Mouse (Mus musculus): Measurements from ENCODE around the gene Pde6d.
"Not testable (repeated sequence)": the region's sequence is repeated elsewhere in the genome, so short reads cannot be mapped to it uniquely, and the experiment has no call there.

Gene Pde6d

DNA sequence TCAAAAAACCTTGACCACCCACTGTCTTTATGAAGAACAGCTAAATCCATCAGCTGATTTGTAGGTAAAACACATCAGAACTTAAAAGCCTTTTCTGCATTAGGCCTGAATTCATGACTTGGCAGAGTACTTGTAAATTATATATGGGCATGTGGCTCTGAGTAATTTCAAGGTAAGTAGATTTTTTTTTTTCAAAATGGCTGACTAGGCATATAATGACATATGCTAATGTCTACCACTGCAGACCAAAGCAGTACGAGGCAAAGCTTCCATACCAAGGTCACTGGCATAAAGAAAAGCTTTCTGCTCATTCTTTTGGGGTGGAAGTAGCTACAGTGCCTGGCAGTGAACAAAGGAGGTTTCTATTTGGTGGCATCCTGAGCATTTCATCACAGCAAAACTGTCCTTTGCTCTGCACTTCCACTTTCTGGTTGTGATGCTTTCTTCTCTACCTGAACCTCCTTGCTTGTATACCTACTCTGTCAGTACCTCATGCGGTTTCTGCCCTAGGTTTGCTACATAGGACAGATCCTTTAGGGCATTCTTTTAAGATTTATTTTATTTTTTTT is 13.1 kb downstream of the Pde6d start:
- DNase-seq (ENCODE audit: low read depth, low spot score), result no peak

DNA sequence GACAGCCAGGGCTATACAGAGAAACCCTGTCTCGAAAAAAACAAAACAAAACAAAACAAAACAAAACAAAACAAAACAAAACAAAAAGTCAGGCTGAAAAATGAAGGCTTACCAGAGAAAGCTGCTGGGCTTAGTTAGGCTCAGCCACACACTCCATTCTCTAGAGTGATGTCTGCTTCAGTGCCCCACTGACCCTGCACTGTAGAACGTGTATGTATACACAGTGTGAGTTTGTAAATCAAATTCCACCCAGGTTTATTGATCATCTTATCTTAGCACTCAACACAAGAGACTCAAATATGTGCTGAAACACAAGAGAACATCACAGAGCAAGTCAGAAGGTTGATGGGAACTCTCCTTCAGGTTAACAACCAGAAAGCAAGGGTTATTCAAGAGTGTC is 14.0 kb downstream of the Pde6d start:
- no peak for DNase-seq (ENCODE audit: low read depth, low spot score)

- no peak for DNase-seq (ENCODE audit: low read depth, low spot score)
Observed at GRCm38 (mm10) chr1:86562663-86563062, 19.8 kb downstream of the Pde6d start.

- no peak for DNase-seq (ENCODE audit: low read depth, low spot score)
Observed at GRCm38 (mm10) chr1:86559232-86559631, 23.2 kb downstream of the Pde6d start.

DNA sequence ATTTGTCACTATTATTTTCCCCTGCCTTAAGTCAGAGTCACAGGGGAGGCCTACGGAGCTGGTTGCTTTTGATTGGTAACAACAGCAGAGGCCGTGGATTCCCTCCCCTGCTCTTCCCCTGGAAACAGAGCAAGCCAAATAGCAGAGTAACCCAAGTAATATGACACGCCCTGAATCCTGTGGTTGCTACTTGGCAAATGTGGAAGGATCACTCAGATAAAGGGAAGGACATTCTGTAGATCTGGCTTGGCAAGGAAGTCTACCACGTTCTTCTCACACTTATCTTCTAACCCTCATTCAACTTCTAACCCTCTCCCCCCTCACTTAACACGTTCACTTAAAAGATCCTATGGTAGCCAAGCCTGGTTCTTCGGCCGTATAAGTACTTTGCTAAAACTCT is 24.6 kb downstream of the Pde6d start:
- no peak for DNase-seq (ENCODE audit: low read depth, low spot score)

- DNase-seq (ENCODE audit: low read depth, low spot score), result no peak
Observed at GRCm38 (mm10) chr1:86555665-86556064, 26.8 kb downstream of the Pde6d start.

DNA sequence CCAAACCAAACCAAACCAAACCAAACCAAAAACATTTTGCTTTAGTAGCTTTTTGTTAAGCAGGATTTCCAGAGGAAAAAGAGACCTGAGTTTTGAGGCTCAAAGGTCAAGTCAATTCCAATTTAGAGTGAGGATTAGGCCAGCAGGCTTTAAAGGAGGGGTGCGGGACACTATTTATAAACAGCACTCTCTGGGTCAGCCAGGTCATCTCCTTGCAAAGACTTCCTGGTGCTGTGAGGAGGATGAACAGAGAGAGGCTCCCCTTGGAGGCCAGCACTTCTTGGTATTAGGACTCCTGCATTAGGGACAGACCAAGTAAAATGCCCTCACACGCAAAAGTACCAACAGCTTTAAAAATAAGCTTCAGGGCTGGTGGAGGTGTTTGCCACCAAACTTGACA is 30.6 kb downstream of the Pde6d start:
- peak; percentile 57 for DNase-seq (ENCODE audit: low read depth, low spot score)

- no peak for DNase-seq (ENCODE audit: low read depth, low spot score)
Observed at GRCm38 (mm10) chr1:86551299-86551698, 31.1 kb downstream of the Pde6d start.

DNA sequence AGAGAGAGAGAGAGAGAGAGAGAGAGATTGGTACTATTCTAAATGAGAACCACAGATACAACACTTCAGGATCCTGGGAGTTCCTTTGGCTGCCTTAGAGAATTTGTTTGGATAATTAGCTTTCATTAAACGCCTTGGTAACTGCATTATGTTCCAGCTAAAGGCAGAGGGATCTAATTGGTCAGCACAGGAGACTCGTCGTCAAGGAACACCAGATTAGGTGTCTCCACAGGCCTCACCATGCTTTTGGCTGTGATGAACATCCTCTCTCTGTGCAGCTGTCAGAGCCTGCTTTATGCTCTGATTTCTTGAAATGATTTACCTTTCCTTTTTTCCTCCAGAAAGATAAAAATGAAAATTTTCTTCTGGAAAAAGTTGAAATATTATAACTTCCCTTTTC is 35.6 kb downstream of the Pde6d start:
- DNase-seq (ENCODE audit: low read depth, low spot score), result no peak

- no peak for DNase-seq (ENCODE audit: low read depth, low spot score)
Observed at GRCm38 (mm10) chr1:86542584-86542983, 39.8 kb downstream of the Pde6d start.

GRCm38 (mm10) chr1:86539583-86539982 is 42.8 kb downstream of the Pde6d start:
- not testable (repeated sequence) for DNase-seq (ENCODE audit: low read depth, low spot score)

DNA sequence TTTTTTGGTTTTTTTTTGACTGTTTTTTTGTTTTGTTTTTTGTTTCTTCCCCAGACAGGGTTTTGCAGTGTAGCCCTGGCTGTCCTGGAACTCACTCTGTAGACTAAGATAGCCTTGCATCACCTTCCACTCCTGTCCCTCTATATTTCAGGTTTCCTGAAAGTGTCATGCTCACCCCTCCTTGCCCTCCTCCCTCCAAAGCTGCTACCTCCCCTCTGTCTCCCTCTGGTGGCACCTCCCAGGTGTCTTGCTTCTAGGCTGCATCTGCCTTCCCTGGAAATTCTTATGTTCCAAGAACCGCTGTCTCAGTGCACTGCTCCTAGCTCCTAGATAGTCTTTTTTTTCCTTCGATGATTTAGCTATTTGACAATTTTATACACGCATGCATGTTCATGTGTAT is 44.0 kb downstream of the Pde6d start:
- DNase-seq (ENCODE audit: low read depth, low spot score), result no peak

GRCm38 (mm10) chr1:86533411-86534130 is 48.9 kb downstream of the Pde6d start:
- no peak for DNase-seq (ENCODE audit: low read depth, low spot score)

DNA sequence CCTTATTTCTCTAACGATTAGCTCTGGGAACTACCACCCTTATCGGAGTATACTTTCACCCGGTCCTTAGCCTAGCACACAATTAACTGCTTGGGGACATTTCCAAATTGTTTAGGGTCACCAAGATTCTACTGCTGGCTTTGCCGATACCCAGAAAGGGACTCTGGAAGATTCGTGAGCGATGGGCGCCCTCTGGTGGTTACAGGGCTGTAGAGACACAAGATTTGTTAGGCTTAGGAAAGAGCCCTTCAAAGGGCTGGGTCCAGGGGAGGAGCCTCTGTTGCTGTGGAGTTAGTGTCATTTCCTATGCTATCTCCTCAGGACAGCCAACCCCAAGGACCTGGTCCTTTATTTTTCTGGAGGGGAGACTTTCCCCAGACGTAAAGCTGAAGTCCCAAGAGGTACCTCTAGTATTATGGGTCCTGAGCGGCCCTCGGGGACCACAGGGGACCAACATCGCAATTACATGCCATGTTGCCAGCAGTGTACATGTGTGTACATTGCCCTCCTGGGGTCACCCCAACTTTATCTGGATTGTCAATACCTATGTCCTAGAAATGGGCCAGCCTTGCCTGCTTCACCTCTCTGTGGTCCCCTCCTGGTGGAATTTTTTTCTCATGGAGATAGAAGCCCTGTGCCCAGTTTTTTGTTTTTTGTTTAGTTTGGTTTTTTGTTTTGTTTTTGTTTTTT is 49.9 kb downstream of the Pde6d start:
- peak; percentile 85 for DNase-seq (ENCODE audit: low read depth, low spot score)

DNA sequence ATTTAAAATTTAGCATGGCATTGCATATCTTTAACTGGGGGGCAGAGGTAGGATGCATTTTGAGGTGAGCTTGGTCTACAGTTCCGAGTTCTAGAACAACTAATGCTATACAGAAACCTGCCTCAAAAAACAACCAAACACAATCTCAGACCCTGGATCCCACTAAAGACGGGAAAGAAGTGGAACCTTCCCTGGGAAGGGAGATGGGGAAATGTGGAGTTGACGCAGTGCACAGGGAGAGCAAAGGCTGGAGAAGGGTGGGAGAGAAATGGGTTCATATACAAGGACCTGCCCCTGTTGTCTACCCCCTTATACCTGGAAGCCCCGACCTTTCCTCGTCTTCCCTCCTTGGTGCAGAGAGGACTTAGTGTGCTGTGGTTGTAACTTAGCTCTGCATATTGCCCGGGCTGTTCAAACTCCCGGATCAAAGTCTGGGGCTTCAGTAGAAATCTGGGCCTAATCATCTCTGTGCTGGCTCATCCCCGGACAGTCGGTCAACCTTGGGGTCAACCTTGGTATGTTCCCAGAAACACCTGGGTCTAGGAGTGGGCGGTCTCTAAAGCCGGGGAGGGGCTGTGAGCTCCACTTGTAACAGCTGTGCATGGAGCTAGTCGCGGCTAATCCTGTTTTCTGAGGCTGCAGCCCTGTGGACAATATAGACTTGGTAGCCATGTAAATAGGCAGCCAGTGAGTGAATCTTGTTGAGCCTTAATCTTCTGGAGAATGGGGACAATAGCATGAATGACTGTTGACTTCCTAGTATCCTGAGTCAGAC is 50.7 kb downstream of the Pde6d start:
- DNase-seq (ENCODE audit: low read depth, low spot score), result no peak

GRCm38 (mm10) chr1:86530871-86531546 is 51.4 kb downstream of the Pde6d start:
- no peak for DNase-seq (ENCODE audit: low read depth, low spot score)

DNA sequence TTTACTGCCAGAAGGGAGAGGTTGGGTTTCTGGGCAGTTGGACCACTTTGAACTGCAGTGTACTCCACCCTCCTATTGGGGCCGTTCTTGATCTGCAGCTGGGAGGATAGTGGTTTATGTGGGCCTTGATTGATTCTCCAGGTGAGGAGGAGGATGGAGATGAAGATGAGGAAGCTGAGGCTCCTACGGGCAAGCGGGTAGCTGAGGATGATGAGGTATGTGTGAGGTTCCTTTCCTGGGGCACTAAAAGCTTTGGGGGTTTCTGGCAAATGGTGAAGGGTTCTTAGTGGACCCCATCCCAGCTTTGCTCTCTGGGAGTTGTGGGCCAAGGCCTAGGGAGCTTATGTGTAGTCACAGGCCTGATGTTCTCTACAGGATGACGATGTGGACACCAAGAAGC is 52.8 kb downstream of the Pde6d start:
- DNase-seq (ENCODE audit: low read depth, low spot score), result no peak

DNA sequence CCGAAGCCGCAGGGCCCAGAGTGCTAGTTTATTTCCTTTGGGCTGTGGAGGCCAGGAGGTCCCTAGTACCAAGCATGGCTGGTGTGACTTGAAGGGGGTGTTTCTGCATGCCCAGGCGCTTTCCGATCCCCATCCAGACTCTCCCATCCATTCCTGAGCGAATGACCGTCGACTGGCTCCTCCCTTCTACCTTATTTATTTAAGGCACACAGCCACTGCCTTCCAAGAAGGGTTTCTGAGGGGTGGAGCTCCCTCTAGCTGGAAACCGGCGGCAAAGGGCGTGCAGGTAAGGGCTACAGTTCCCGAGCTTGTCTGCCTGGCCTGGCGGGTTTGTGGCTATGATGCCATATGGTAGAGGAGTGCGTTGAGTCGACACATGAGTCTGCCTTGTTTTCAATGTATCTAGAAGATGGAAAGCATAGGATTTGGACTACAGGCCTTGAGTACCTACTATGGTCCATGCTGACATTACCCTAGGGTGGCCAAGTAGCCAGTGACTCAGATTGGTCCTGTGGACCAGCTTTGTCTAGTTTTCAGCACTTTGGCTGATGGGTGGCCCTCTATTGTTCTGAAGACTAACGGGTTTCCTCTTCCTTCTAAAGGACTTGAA is 53.8 kb downstream of the Pde6d start:
- DNase-seq (ENCODE audit: low read depth, low spot score), result no peak

GRCm38 (mm10) chr1:86527599-86528486 is 54.6 kb downstream of the Pde6d start:
- no peak for DNase-seq (ENCODE audit: low read depth, low spot score)

All from retina, adult 2 months (tissue).